Comparison of ENCODE assay signal across 11 mouse cellular contexts in genomic region chr3:87748431-87748830, GRCm38 (mm10). TPM values are rescaled to one million over a fixed set of nuclear protein-coding genes. Genes with fewer than 3 reads are reported as not detected.
A peak's percentile ranks its signal among the peaks of the same experiment; 100 is the strongest.
DNase-seq lines count a peak whose midpoint lies in the region; ATAC-seq lines count a peak whose summit lies in the region.
"Had no signal": no experiment of that assay in that cellular context is flagged by ENCODE, and none has a peak within 500 bp of the region (broad histone marks: within the 10 kb centered on the region; RNA-seq: fewer than 3 reads in every experiment).

TSS of gene Lrrc71 (minus strand) at chr3:87748625.

- H3K4me3 ChIP-seq in limb, embryonic 11.5 days (ENCODE audit: low read depth, low read length) = no peak within 1 kb of the TSS
- no peak within 1 kb of the TSS for H3K4me3 ChIP-seq in limb, embryonic 10.5 days
- H3K4me3 ChIP-seq in lung, embryonic 15.5 days = no peak within 1 kb of the TSS
- H3K4me3 ChIP-seq: hindbrain, embryonic 10.5 days; neural tube, embryonic 13.5 days had no signal

- no peaks in the 10 kb centered on the region for H3K9me3 ChIP-seq in limb, embryonic 11.5 days (ENCODE audit: control insufficient read depth, low read length)
- no peaks in the 10 kb centered on the region for H3K9me3 ChIP-seq in limb, embryonic 10.5 days (replicated peaks)
- no peaks in the 10 kb centered on the region for H3K9me3 ChIP-seq in lung, embryonic 15.5 days
- H3K9me3 ChIP-seq: hindbrain, embryonic 10.5 days; neural tube, embryonic 13.5 days had no signal

- H3K4me2 ChIP-seq in limb, embryonic 11.5 days (ENCODE audit: low read depth, severe bottlenecking) = no peak within 1 kb of the TSS
- no peak within 1 kb of the TSS for H3K4me2 ChIP-seq in lung, embryonic 15.5 days
- H3K4me2 ChIP-seq: neural tube, embryonic 13.5 days had no signal

- intact Hi-C loops in left cerebral cortex, postnatal 25 days (cut with DNase I) = no loop called here

- H3K27me3 ChIP-seq in limb, embryonic 11.5 days (ENCODE audit: control insufficient read depth, insufficient read depth, low read length) = no peaks in the 10 kb centered on the region
- peaks cover 43% of the 10 kb centered on the region for H3K27me3 ChIP-seq in limb, embryonic 10.5 days (ENCODE audit: low read depth, poor library complexity, severe bottlenecking)
- no peaks in the 10 kb centered on the region for H3K27me3 ChIP-seq in lung, embryonic 15.5 days
- H3K27me3 ChIP-seq: neural tube, embryonic 13.5 days had no signal

- WGBS in limb, embryonic 11.5 days = 44% methylated on average over 13 of the region's 13 CpGs
- 48% methylated on average over 13 of the region's 13 CpGs for WGBS in limb, embryonic 10.5 days
- WGBS in lung, embryonic 15.5 days = 33% methylated on average over 13 of the region's 13 CpGs

- H3K27ac ChIP-seq in limb, embryonic 11.5 days (replicated peaks; ENCODE audit: low read depth, low read length) = no peak within 1 kb of the TSS
- H3K27ac ChIP-seq in limb, embryonic 10.5 days = no peak within 1 kb of the TSS
- no peak within 1 kb of the TSS for H3K27ac ChIP-seq in lung, embryonic 15.5 days
- H3K27ac ChIP-seq: hindbrain, embryonic 10.5 days; neural tube, embryonic 13.5 days had no signal

- peaks cover 17% of the 10 kb centered on the region for H3K4me1 ChIP-seq in limb, embryonic 11.5 days (ENCODE audit: control insufficient read depth, insufficient read depth, low read length)
- peaks cover 37% of the 10 kb centered on the region for H3K4me1 ChIP-seq in limb, embryonic 10.5 days
- peaks cover 19% of the 10 kb centered on the region for H3K4me1 ChIP-seq in lung, embryonic 15.5 days

- no peaks in the 10 kb centered on the region for H3K36me3 ChIP-seq in limb, embryonic 11.5 days (ENCODE audit: control insufficient read depth, insufficient read depth, low read length)
- H3K36me3 ChIP-seq in limb, embryonic 10.5 days = peaks cover 41% of the 10 kb centered on the region
- peaks cover 7% of the 10 kb centered on the region for H3K36me3 ChIP-seq in lung, embryonic 15.5 days
- H3K36me3 ChIP-seq: neural tube, embryonic 13.5 days had no signal

- no peak for DNase-seq in limb, embryonic 11.5 days (ENCODE audit: low spot score)
- no peak for DNase-seq in limb, embryonic 10.5 days (ENCODE audit: low spot score)
- DNase-seq in R1 (ENCODE audit: low read depth, low spot score) = peak; percentile 48
- DNase-seq in kidney, adult 11 months = peak; percentile 50
- no peak for DNase-seq in left cerebral cortex, adult 8-10 months (ENCODE audit: low spot score in 2 of 2)
- no peak for DNase-seq in frontal cortex, postnatal 14 days (ENCODE audit: low spot score in 2 of 2)
- no peak for DNase-seq in left cerebral cortex, postnatal 25 days (ENCODE audit: low spot score in 2 of 2)

- no peak for ATAC-seq in limb, embryonic 11.5 days (ENCODE audit: insufficient number of reproducible peaks, low FRiP score, low TSS enrichment, low read depth)
- 0 out of 2 replicates have a peak, but pooled peaks have one; percentile 25 for ATAC-seq in lung, embryonic 15.5 days (ENCODE audit: borderline replicate concordance, extremely low read depth, low FRiP score, low TSS enrichment)

- H3K9ac ChIP-seq in limb, embryonic 11.5 days (ENCODE audit: low read length) = 0 out of 2 replicates have a peak within 1 kb of the TSS, but pooled peaks have one; percentile 5
- no peak within 1 kb of the TSS for H3K9ac ChIP-seq in lung, embryonic 15.5 days
- H3K9ac ChIP-seq: neural tube, embryonic 13.5 days had no signal

RNA-seq across cellular contexts. Expression of gene Lrrc71, which starts in this region (rescaled TPM):
- 0.26 and 0.43 TPM in 2 replicates for polyA plus RNA-seq in limb, embryonic 11.5 days (2014; fragmentation: Nextera tagmentation; extraction: Ambion mirVana)
- polyA plus RNA-seq in limb, embryonic 10.5 days (2016; fragmentation: Nextera tagmentation; extraction: Ambion mirVana) = 0.31 and 0.43 TPM in 2 replicates
- 1.3 and 1.6 TPM in 2 replicates for polyA plus RNA-seq in lung, embryonic 15.5 days (2015; fragmentation: Nextera tagmentation; extraction: Ambion mirVana)
- total RNA-seq in left cerebral cortex, adult 8-10 months (2022) = 1 to 10 TPM in 2 of 4 experiments, under 1 TPM in 2; 0.57 to 2.5 (median 1.3) TPM
- under 1 TPM; 0.23 to 0.69 TPM for total RNA-seq in left cerebral cortex, postnatal 25 days (2021)
- total RNA-seq: gastrocnemius, adult 18-20 months had no signal

Comparison
In these comparisons a context has a peak if more than half of its experiments do, and no peak if none do; other contexts are left out.
1. DNase-seq: peak in R1 (single experiment) and kidney, adult 11 months (single experiment); none in limb, embryonic 11.5 days (single experiment), limb, embryonic 10.5 days (single experiment), left cerebral cortex, adult 8-10 months (0 of 2), frontal cortex, postnatal 14 days (0 of 2) and left cerebral cortex, postnatal 25 days (0 of 2).